Comparison of ENCODE assay signal across 29 mouse cellular contexts in the genomic region with DNA sequence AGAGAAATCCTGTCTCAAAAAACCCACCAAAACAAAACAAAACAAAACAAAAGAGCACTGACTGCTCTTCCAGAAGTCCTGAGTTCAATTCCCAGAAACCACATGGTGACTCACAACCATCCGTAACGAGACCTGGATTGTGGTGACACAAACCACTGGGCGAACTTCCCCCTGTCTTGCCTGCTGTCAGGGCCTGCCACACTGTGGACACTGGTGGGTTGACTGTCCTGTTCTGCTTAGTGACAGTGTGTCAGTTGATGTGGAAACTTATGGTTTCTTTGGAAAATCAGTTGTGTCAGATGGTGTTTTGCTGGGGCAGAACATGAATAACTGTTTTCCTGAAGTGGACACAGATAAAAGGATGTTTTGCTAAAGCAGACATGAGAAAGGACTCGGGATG. TPM values are rescaled to one million over a fixed set of nuclear protein-coding genes. Genes with fewer than 3 reads are reported as not detected.
DNase-seq lines count a peak whose midpoint lies in the region; ATAC-seq and TF ChIP-seq lines count a peak whose summit lies in the region.
"Had no signal": no experiment of that assay in that cellular context is flagged by ENCODE, and none has a peak within 500 bp of the region (broad histone marks: within the 10 kb centered on the region; RNA-seq: fewer than 3 reads in every experiment).

No protein-coding gene starts in this region.

- H3K27me3 ChIP-seq in liver, embryonic 14.5 days (ENCODE audit: control insufficient read depth, insufficient read depth, low read length) = no peaks in the 10 kb centered on the region
- H3K27me3 ChIP-seq in liver, embryonic 11.5 days (replicated peaks; ENCODE audit: control insufficient read depth, insufficient read depth, low read length) = no peaks in the 10 kb centered on the region
- no peaks in the 10 kb centered on the region for H3K27me3 ChIP-seq in lung, postnatal 0 days (replicated peaks; ENCODE audit: insufficient read depth, low read length)
- H3K27me3 ChIP-seq: CH12.LX; embryonic facial prominence, embryonic 12.5 days; embryonic facial prominence, embryonic 15.5 days; heart, embryonic 13.5 days; Patski had no signal

- H3K4me2 ChIP-seq in liver, embryonic 14.5 days (ENCODE audit: low read depth) = no peak overlapping the region
- no peak overlapping the region for H3K4me2 ChIP-seq in liver, embryonic 11.5 days
- H3K4me2 ChIP-seq in lung, postnatal 0 days (replicated peaks; ENCODE audit: low read depth, low read length) = no peak overlapping the region
- H3K4me2 ChIP-seq: embryonic facial prominence, embryonic 12.5 days; embryonic facial prominence, embryonic 15.5 days; heart, embryonic 13.5 days; hindbrain, embryonic 14.5 days had no signal

- 0 out of 2 replicates have a peak, but pooled peaks have one; percentile 12 for TF ChIP-seq CTCF in liver, embryonic 14.5 days (IDR thresholded peaks at IDR 0.05; ENCODE audit: low read depth)
- no peak for TF ChIP-seq CTCF in lung, postnatal 0 days (IDR thresholded peaks at IDR 0.05)

- no peaks in the 10 kb centered on the region for H3K36me3 ChIP-seq in liver, embryonic 14.5 days (replicated peaks; ENCODE audit: control insufficient read depth, insufficient read depth, low read depth)
- H3K36me3 ChIP-seq in liver, embryonic 11.5 days (ENCODE audit: control insufficient read depth, insufficient read depth, low read length) = no peaks in the 10 kb centered on the region
- H3K36me3 ChIP-seq in lung, postnatal 0 days (ENCODE audit: insufficient read depth, low read length) = no peaks in the 10 kb centered on the region
- H3K36me3 ChIP-seq: embryonic facial prominence, embryonic 12.5 days; embryonic facial prominence, embryonic 15.5 days; G1E; heart, embryonic 10.5 days; heart, embryonic 13.5 days had no signal

- DNase-seq in liver, embryonic 14.5 days (ENCODE audit: low read depth in 3 of 3, low spot score in 3 of 3) = no peak
- no peak for DNase-seq in liver, embryonic 11.5 days (ENCODE audit: low spot score)
- DNase-seq in lung, postnatal 36 days = peak; percentile 48
- no peak for DNase-seq in lung, postnatal 0 days (ENCODE audit: low spot score)
- no peak for DNase-seq in ovary, postnatal 36 days (ENCODE audit: low spot score)
- no peak for DNase-seq in spleen, postnatal 4 days (ENCODE audit: low spot score in 2 of 2)
- DNase-seq: adrenal gland, postnatal 10 days; adrenal gland, postnatal 36 days; B cell, adult 2 months; cerebellum, adult 11 months; cerebellum, adult 2 months; cerebellum, adult 9-11 months; cerebellum, postnatal 25 days; forebrain, postnatal 0 days; gastrocnemius, adult 2 months; gastrocnemius, postnatal 25 days; heart, adult 2 months; heart, postnatal 14 days; heart, postnatal 4 days had no signal

- ATAC-seq in liver, embryonic 14.5 days (ENCODE audit: insufficient read depth) = no peak
- ATAC-seq in liver, embryonic 11.5 days (replicated peaks; ENCODE audit: low FRiP score) = no peak
- ATAC-seq in lung, postnatal 0 days = no peak
- peak; percentile 85 for ATAC-seq in granulocyte monocyte progenitor cell, adult 5-6 weeks (replicated peaks; ENCODE audit: poor library complexity, severe bottlenecking)
- ATAC-seq: forebrain, embryonic 14.5 days; forebrain, postnatal 0 days; Patski had no signal

- 62% methylated on average over 4 of the region's 4 CpGs for WGBS in liver, embryonic 14.5 days (ENCODE audit: insufficient replicate concordance)
- WGBS in liver, embryonic 11.5 days = 83% methylated on average over 4 of the region's 4 CpGs
- 85% methylated on average over 4 of the region's 4 CpGs for WGBS in lung, postnatal 0 days

- no peak overlapping the region for H3K27ac ChIP-seq in liver, embryonic 14.5 days
- H3K27ac ChIP-seq in liver, embryonic 11.5 days (ENCODE audit: low read depth, low read length) = no peak overlapping the region
- no peak overlapping the region for H3K27ac ChIP-seq in lung, postnatal 0 days (ENCODE audit: low read length)
- H3K27ac ChIP-seq: embryonic facial prominence, embryonic 12.5 days; embryonic facial prominence, embryonic 15.5 days; gastrocnemius, adult 2 months; heart, adult 2 months; heart, embryonic 13.5 days; hindbrain, embryonic 14.5 days had no signal

- H3K9me3 ChIP-seq in liver, embryonic 14.5 days (ENCODE audit: control insufficient read depth, low read length) = no peaks in the 10 kb centered on the region
- 0 out of 2 replicates have a peak, but pooled peaks cover 2% of the 10 kb centered on the region for H3K9me3 ChIP-seq in liver, embryonic 11.5 days (ENCODE audit: control insufficient read depth, low read length)
- no peaks in the 10 kb centered on the region for H3K9me3 ChIP-seq in lung, postnatal 0 days (ENCODE audit: low read length)
- H3K9me3 ChIP-seq: embryonic facial prominence, embryonic 12.5 days; embryonic facial prominence, embryonic 15.5 days; G1E; heart, embryonic 10.5 days had no signal

- H3K9ac ChIP-seq in liver, embryonic 14.5 days (replicated peaks) = no peak overlapping the region
- H3K9ac ChIP-seq in liver, embryonic 11.5 days (ENCODE audit: low read depth, low read length) = no peak overlapping the region
- H3K9ac ChIP-seq in lung, postnatal 0 days (replicated peaks; ENCODE audit: low read depth) = no peak overlapping the region
- H3K9ac ChIP-seq: embryonic facial prominence, embryonic 12.5 days; embryonic facial prominence, embryonic 15.5 days; forebrain, postnatal 0 days; heart, embryonic 13.5 days; hindbrain, embryonic 14.5 days had no signal

- TF ChIP-seq EP300 in liver, embryonic 14.5 days (IDR thresholded peaks at IDR 0.05; ENCODE audit: low read depth) = no peak
- no peak for TF ChIP-seq EP300 in lung, postnatal 0 days (IDR thresholded peaks at IDR 0.05)

- H3K4me3 ChIP-seq in liver, embryonic 14.5 days (ENCODE audit: insufficient read depth in 1 of 2, low read depth in 2 of 2, low read length in 2 of 2) = no peak overlapping the region
- no peak overlapping the region for H3K4me3 ChIP-seq in liver, embryonic 11.5 days (ENCODE audit: low read depth, low read length)
- H3K4me3 ChIP-seq in lung, postnatal 0 days (ENCODE audit: low read depth, low read length) = no peak overlapping the region
- H3K4me3 ChIP-seq: embryonic facial prominence, embryonic 12.5 days; embryonic facial prominence, embryonic 15.5 days; gastrocnemius, adult 2 months; heart, adult 2 months; heart, embryonic 10.5 days; heart, embryonic 13.5 days had no signal

- H3K4me1 ChIP-seq in liver, embryonic 14.5 days (replicated peaks; ENCODE audit: control insufficient read depth in 2 of 2, insufficient read depth in 2 of 2, low read length in 1 of 2) = peaks cover 0 to 4% of the 10 kb centered on the region in 2 experiments; a peak in 1 of 4 replicates
- 0 out of 2 replicates have a peak, but pooled peaks cover 2% of the 10 kb centered on the region for H3K4me1 ChIP-seq in liver, embryonic 11.5 days (replicated peaks; ENCODE audit: control insufficient read depth, insufficient read depth, low read length)
- H3K4me1 ChIP-seq in lung, postnatal 0 days (ENCODE audit: insufficient read depth, low read depth, low read length) = no peaks in the 10 kb centered on the region
- H3K4me1 ChIP-seq: embryonic facial prominence, embryonic 15.5 days had no signal

RNA-seq across cellular contexts. Expression of gene Hmgn2, which starts 25.8 kb away (rescaled TPM):
- 120 and 233 TPM in 2 replicates for polyA plus RNA-seq in liver, embryonic 14.5 days (2012; rRNA removed)
- polyA plus RNA-seq in liver, embryonic 14.5 days (2014; fragmentation: Nextera tagmentation; extraction: Ambion mirVana) = 665 and 670 TPM in 2 replicates
- 1,890 and 1,897 TPM in 2 replicates for polyA plus RNA-seq in liver, embryonic 11.5 days (2014; fragmentation: Nextera tagmentation; extraction: Ambion mirVana)
- polyA plus RNA-seq in lung, postnatal 0 days (2015; fragmentation: Nextera tagmentation; extraction: Ambion mirVana) = 456 and 496 TPM in 2 replicates
- 1,589 and 1,765 TPM in 2 replicates for total RNA-seq in granulocyte monocyte progenitor cell, adult 5-6 weeks (2014; fragmentation: Nextera tagmentation)
- total RNA-seq in granulocyte monocyte progenitor cell, adult 5-6 weeks (2017) = 943 and 964 TPM in 2 replicates

RNA-seq across cellular contexts. Expression of gene Rps6ka1, which starts 55.1 kb away (rescaled TPM):
- polyA plus RNA-seq in liver, embryonic 14.5 days (2012; rRNA removed) = 27.9 and 28.4 TPM in 2 replicates
- polyA plus RNA-seq in liver, embryonic 14.5 days (2014; fragmentation: Nextera tagmentation; extraction: Ambion mirVana) = 48.4 and 53.0 TPM in 2 replicates
- 66.5 and 74.7 TPM in 2 replicates for polyA plus RNA-seq in liver, embryonic 11.5 days (2014; fragmentation: Nextera tagmentation; extraction: Ambion mirVana)
- 36.2 and 38.0 TPM in 2 replicates for polyA plus RNA-seq in lung, postnatal 0 days (2015; fragmentation: Nextera tagmentation; extraction: Ambion mirVana)
- total RNA-seq in granulocyte monocyte progenitor cell, adult 5-6 weeks (2014; fragmentation: Nextera tagmentation) = 172 and 174 TPM in 2 replicates
- 148 and 151 TPM in 2 replicates for total RNA-seq in granulocyte monocyte progenitor cell, adult 5-6 weeks (2017)

RNA-seq across cellular contexts. Expression of gene Dhdds, which starts 58.0 kb away (rescaled TPM):
- polyA plus RNA-seq in liver, embryonic 14.5 days (2012; rRNA removed) = 10.5 and 13.3 TPM in 2 replicates
- 16.8 and 17.8 TPM in 2 replicates for polyA plus RNA-seq in liver, embryonic 14.5 days (2014; fragmentation: Nextera tagmentation; extraction: Ambion mirVana)
- 30.9 and 39.0 TPM in 2 replicates for polyA plus RNA-seq in liver, embryonic 11.5 days (2014; fragmentation: Nextera tagmentation; extraction: Ambion mirVana)
- polyA plus RNA-seq in lung, postnatal 0 days (2015; fragmentation: Nextera tagmentation; extraction: Ambion mirVana) = 23.8 and 25.1 TPM in 2 replicates
- 45.3 and 57.1 TPM in 2 replicates for total RNA-seq in granulocyte monocyte progenitor cell, adult 5-6 weeks (2014; fragmentation: Nextera tagmentation)
- 22.8 and 24.8 TPM in 2 replicates for total RNA-seq in granulocyte monocyte progenitor cell, adult 5-6 weeks (2017)
